Mouse (Mus musculus): ENCODE results near the gene Mapk13. TPM values are rescaled to one million over a fixed set of nuclear protein-coding genes. Genes with fewer than 3 reads are reported as not detected.
A peak's percentile ranks its signal among the peaks of the same experiment; 100 is the strongest.
"Not testable (repeated sequence)": the region's sequence is repeated elsewhere in the genome, so short reads cannot be mapped to it uniquely, and the experiment has no call there.

Mapk13 gene
- polyA plus RNA-seq (2011; ENCODE audit: insufficient read depth, insufficient read length, low read depth, missing spikeins): 49.0 and 50.7 TPM in 2 replicates

- Histone ChIP-seq H3K9me3 (replicated peaks; ENCODE audit: control insufficient read depth, insufficient read depth, low read length, poor library complexity, severe bottlenecking) (no peaks in the 10 kb centered on the region), H3K27ac (ENCODE audit: insufficient read depth, low read length) (no peak within 1 kb of the TSS), H3K4me3 (ENCODE audit: low read depth, low read length) (peak within 1 kb of the TSS; percentile 94), H3K36me3 (ENCODE audit: control insufficient read depth, insufficient read depth, low read length, poor library complexity, severe bottlenecking) (no peaks in the 10 kb centered on the region), H3K27me3 (ENCODE audit: control insufficient read depth, insufficient read depth, low read length, poor library complexity, severe bottlenecking) (no peaks in the 10 kb centered on the region), H3K9ac (ENCODE audit: low read depth, poor library complexity, severe bottlenecking) (peak within 1 kb of the TSS; percentile 73), H3K4me1 (ENCODE audit: control insufficient read depth, insufficient read depth, low read length) (no peaks in the 10 kb centered on the region)
- TF ChIP-seq POLR2A (IDR thresholded peaks at IDR 0.05; ENCODE audit: insufficient read depth, low read length) (no peak), CTCF (IDR thresholded peaks at IDR 0.05; ENCODE audit: low read depth, low read length) (no peak)
These were observed at the start of gene Mapk13 for GRCm38 (mm10) chr17:28769121-28769874. Mapk13 (plus strand) TSS chr17:28769297.

- H3K27ac ChIP-seq (ENCODE audit: insufficient read depth, low read length): no peak within 1 kb of the TSS
- no peak within 1 kb of the TSS for H3K4me3 ChIP-seq (ENCODE audit: low read depth, low read length)
- no peaks in the 10 kb centered on the region for H3K27me3 ChIP-seq (ENCODE audit: control insufficient read depth, insufficient read depth, low read length, poor library complexity, severe bottlenecking)
- no peaks in the 10 kb centered on the region for H3K4me1 ChIP-seq (ENCODE audit: control insufficient read depth, insufficient read depth, low read length)
- no peaks in the 10 kb centered on the region for H3K9me3 ChIP-seq (replicated peaks; ENCODE audit: control insufficient read depth, insufficient read depth, low read length, poor library complexity, severe bottlenecking)
- peaks cover 30% of the 10 kb centered on the region for H3K36me3 ChIP-seq (ENCODE audit: control insufficient read depth, insufficient read depth, low read length, poor library complexity, severe bottlenecking)
- no peak for TF ChIP-seq CTCF (IDR thresholded peaks at IDR 0.05; ENCODE audit: low read depth, low read length)
- TF ChIP-seq EP300 (IDR thresholded peaks at IDR 0.05; ENCODE audit: insufficient read depth, low read depth, low read length): no peak
- no peak for TF ChIP-seq POLR2A (IDR thresholded peaks at IDR 0.05; ENCODE audit: insufficient read depth, low read length)
- no peak within 1 kb of the TSS for H3K9ac ChIP-seq (ENCODE audit: low read depth, poor library complexity, severe bottlenecking)
These were observed 43.3 kb upstream of the Mapk13 start, which contains the start of gene AC170998.1 for GRCm38 (mm10) chr17:28725783-28726182. AC170998.1 (plus strand) TSS chr17:28726083.

GRCm38 (mm10) chr17:28727511-28727910 is 41.6 kb upstream of the Mapk13 start:
- not testable (repeated sequence) for H3K4me1 ChIP-seq (ENCODE audit: control insufficient read depth, insufficient read depth, low read length); H3K9ac ChIP-seq (ENCODE audit: low read depth, poor library complexity, severe bottlenecking); H3K9me3 ChIP-seq (replicated peaks; ENCODE audit: control insufficient read depth, insufficient read depth, low read length, poor library complexity, severe bottlenecking); H3K27ac ChIP-seq (ENCODE audit: insufficient read depth, low read length); H3K4me3 ChIP-seq (ENCODE audit: low read depth, low read length); H3K27me3 ChIP-seq (ENCODE audit: control insufficient read depth, insufficient read depth, low read length, poor library complexity, severe bottlenecking)
- H3K36me3 ChIP-seq (ENCODE audit: control insufficient read depth, insufficient read depth, low read length, poor library complexity, severe bottlenecking): peaks cover 31% of the 10 kb centered on the region

DNA sequence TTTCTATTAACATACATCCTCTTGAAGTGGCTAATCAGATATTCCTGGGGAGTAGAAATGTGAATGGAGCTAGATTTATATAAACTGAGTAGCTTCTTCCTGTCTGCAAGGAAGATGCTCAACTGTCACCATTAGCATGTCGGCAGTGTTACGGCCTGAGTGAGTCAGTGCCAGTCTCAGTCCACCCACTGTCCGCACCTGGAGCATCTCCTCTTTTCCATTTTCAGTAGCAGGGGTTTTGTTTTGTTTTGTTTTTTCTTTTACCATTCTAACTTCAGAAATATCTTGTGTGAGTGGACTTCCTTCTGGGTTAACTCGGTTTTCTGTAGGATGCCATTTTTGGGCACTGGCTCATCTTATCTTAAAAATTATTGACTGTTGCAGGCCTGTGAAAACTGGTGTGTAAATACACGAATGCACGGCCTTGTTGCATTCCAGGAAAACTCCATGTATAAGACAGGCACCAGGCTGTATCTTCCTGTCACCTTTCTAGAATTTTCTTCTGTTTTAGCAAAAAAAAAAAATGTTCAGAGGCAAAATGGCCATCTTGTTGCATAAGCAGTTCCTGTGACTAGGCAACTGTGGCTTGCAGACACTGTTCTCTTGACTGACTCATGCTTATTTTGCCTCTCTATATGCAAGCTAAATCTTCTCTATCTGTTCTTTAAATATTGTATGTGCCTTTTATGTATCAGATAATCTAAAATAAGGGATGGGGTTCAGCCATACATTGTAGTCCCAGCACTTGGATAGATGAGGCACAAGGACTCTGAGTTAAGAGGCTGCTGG is 33.6 kb upstream of the Mapk13 start:
- Histone ChIP-seq H3K4me1 (ENCODE audit: control insufficient read depth, insufficient read depth, low read length) (no peaks in the 10 kb centered on the region), H3K27ac (ENCODE audit: insufficient read depth, low read length) (no peak overlapping the region), H3K36me3 (ENCODE audit: control insufficient read depth, insufficient read depth, low read length, poor library complexity, severe bottlenecking) (peaks cover 20% of the 10 kb centered on the region), H3K4me3 (ENCODE audit: low read depth, low read length) (no peak overlapping the region), H3K9me3 (replicated peaks; ENCODE audit: control insufficient read depth, insufficient read depth, low read length, poor library complexity, severe bottlenecking) (no peaks in the 10 kb centered on the region), H3K27me3 (ENCODE audit: control insufficient read depth, insufficient read depth, low read length, poor library complexity, severe bottlenecking) (no peaks in the 10 kb centered on the region), H3K9ac (ENCODE audit: low read depth, poor library complexity, severe bottlenecking) (no peak overlapping the region)
- no peak for TF ChIP-seq CTCF (IDR thresholded peaks at IDR 0.05; ENCODE audit: low read depth, low read length)

GRCm38 (mm10) chr17:28736486-28736885 is 32.6 kb upstream of the Mapk13 start:
- Histone ChIP-seq H3K4me3 (ENCODE audit: low read depth, low read length) (no peak overlapping the region), H3K27ac (ENCODE audit: insufficient read depth, low read length) (no peak overlapping the region), H3K27me3 (ENCODE audit: control insufficient read depth, insufficient read depth, low read length, poor library complexity, severe bottlenecking) (no peaks in the 10 kb centered on the region), H3K9ac (ENCODE audit: low read depth, poor library complexity, severe bottlenecking) (no peak overlapping the region), H3K36me3 (ENCODE audit: control insufficient read depth, insufficient read depth, low read length, poor library complexity, severe bottlenecking) (peaks cover 17% of the 10 kb centered on the region), H3K4me1 (ENCODE audit: control insufficient read depth, insufficient read depth, low read length) (no peaks in the 10 kb centered on the region), H3K9me3 (replicated peaks; ENCODE audit: control insufficient read depth, insufficient read depth, low read length, poor library complexity, severe bottlenecking) (no peaks in the 10 kb centered on the region)
- TF ChIP-seq EP300 (IDR thresholded peaks at IDR 0.05; ENCODE audit: insufficient read depth, low read depth, low read length): no peak
- no peak for TF ChIP-seq POLR2A (IDR thresholded peaks at IDR 0.05; ENCODE audit: insufficient read depth, low read length)
- TF ChIP-seq CTCF (IDR thresholded peaks at IDR 0.05; ENCODE audit: low read depth, low read length): no peak

DNA sequence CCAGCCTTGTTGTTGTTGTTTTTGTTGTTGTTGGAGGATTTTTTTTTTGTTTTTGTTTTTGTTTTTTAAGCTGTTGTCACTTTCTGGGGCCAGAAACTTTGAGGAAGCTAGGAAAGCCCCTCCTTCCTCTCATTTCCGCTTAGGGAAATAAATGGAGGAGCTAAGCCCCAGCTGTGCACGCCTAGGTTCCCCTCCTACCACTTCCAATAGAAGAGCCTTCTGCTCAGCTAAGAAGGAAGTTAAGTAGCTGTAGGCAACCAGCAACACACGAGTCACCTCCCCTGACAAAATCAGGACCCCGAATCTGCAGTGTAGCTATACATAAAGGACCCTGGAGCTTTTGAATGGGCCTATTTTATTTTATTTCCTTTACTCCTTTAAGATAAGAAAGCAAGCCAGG is 31.1 kb upstream of the Mapk13 start:
- H3K36me3 ChIP-seq (ENCODE audit: control insufficient read depth, insufficient read depth, low read length, poor library complexity, severe bottlenecking): peaks cover 13% of the 10 kb centered on the region
- no peaks in the 10 kb centered on the region for H3K9me3 ChIP-seq (replicated peaks; ENCODE audit: control insufficient read depth, insufficient read depth, low read length, poor library complexity, severe bottlenecking)
- no peak overlapping the region for H3K27ac ChIP-seq (ENCODE audit: insufficient read depth, low read length)
- no peak for TF ChIP-seq POLR2A (IDR thresholded peaks at IDR 0.05; ENCODE audit: insufficient read depth, low read length)
- TF ChIP-seq CTCF (IDR thresholded peaks at IDR 0.05; ENCODE audit: low read depth, low read length): no peak
- no peak for TF ChIP-seq EP300 (IDR thresholded peaks at IDR 0.05; ENCODE audit: insufficient read depth, low read depth, low read length)
- no peak overlapping the region for H3K9ac ChIP-seq (ENCODE audit: low read depth, poor library complexity, severe bottlenecking)
- no peaks in the 10 kb centered on the region for H3K4me1 ChIP-seq (ENCODE audit: control insufficient read depth, insufficient read depth, low read length)
- H3K27me3 ChIP-seq (ENCODE audit: control insufficient read depth, insufficient read depth, low read length, poor library complexity, severe bottlenecking): no peaks in the 10 kb centered on the region
- no peak overlapping the region for H3K4me3 ChIP-seq (ENCODE audit: low read depth, low read length)
